In the genomic region with DNA sequence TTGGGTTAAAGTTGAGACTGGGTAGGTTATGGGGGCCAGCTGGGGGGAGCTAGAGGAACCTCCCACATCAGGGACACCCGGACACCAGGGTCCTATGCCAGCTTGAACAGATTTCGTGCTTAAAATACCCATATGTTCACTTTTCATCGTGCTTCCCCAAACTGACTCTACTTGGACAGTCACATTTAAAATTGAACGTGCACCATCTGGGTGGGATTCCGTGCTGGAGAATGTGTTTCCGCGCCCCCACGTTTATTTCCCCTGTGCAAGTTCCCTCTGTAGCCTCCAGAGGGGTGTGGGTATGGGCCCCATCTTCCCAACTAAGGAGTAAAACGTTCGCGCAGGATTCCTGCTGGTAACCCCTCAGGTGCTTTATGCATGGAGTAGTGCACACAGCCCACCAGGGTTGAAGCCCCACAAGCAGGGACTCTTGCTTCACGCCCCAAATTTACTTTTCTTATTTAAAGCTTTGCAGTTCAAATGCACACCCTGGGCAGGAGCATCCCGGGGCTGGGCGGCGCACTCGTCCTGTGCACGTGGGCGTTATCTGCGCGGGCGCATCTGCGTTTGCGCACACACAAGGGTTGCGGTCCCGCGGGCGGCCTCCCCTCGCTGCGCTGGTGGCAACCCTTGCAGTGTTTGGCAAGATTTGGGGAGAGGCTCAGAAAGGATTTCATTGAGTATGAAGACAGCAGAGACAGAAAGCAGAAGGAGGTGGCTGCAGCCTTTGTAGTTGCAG, we compare ENCODE assay signal across 8 mouse cellular contexts. TPM values are rescaled to one million over a fixed set of nuclear protein-coding genes. Genes with fewer than 3 reads are reported as not detected.
DNase-seq lines count a peak whose midpoint lies in the region; ATAC-seq lines count a peak whose summit lies in the region.

No protein-coding gene starts in this region.

- no peak overlapping the region for H3K9ac ChIP-seq in kidney, embryonic 15.5 days
- H3K9ac ChIP-seq in embryonic facial prominence, embryonic 14.5 days (ENCODE audit: low read depth, low read length): peak overlapping the region; percentile 3; the same call in 1 of the 2 replicates
- no peak overlapping the region for H3K9ac ChIP-seq in neural tube, embryonic 12.5 days

- H3K27ac ChIP-seq in kidney, embryonic 15.5 days: no peak overlapping the region
- H3K27ac ChIP-seq in embryonic facial prominence, embryonic 14.5 days (replicated peaks; ENCODE audit: low read depth, low read length): no peak overlapping the region
- H3K27ac ChIP-seq in neural tube, embryonic 12.5 days: no peak overlapping the region

- H3K4me1 ChIP-seq in kidney, embryonic 15.5 days: peaks cover 25% of the 10 kb centered on the region
- peaks cover 7% of the 10 kb centered on the region; the same call in 1 of the 2 replicates for H3K4me1 ChIP-seq in embryonic facial prominence, embryonic 14.5 days (ENCODE audit: control insufficient read depth, insufficient read depth, low read length)
- peaks cover 24% of the 10 kb centered on the region for H3K4me1 ChIP-seq in neural tube, embryonic 12.5 days

- no peak for DNase-seq in kidney, postnatal 14 days
- DNase-seq in embryonic facial prominence, embryonic 14.5 days (ENCODE audit: low spot score): no peak
- peak; percentile 28 to 62 for DNase-seq in layer of hippocampus, adult 18-20 months (ENCODE audit: low spot score in 2 of 2)
- no peak for DNase-seq in spleen, postnatal 14 days (ENCODE audit: low spot score in 2 of 2)
- no peak for DNase-seq in spleen, postnatal 36 days (ENCODE audit: low spot score in 2 of 2)
- no peak for DNase-seq in natural killer cell, adult 2 months (ENCODE audit: low spot score in 2 of 2)

- ATAC-seq in kidney, embryonic 15.5 days (replicated peaks; ENCODE audit: low FRiP score): 0 out of 2 replicates have a peak, but pooled peaks have one; percentile 9
- no peak for ATAC-seq in embryonic facial prominence, embryonic 14.5 days (ENCODE audit: low read depth)
- ATAC-seq in neural tube, embryonic 12.5 days (ENCODE audit: low FRiP score, low read depth): 0 out of 2 replicates have a peak, but pooled peaks have one; percentile 7

- WGBS in kidney, embryonic 15.5 days: 2% methylated on average over 29 of the region's 29 CpGs
- 3% methylated on average over 28 of the region's 29 CpGs for WGBS in embryonic facial prominence, embryonic 14.5 days
- 3% methylated on average over 29 of the region's 29 CpGs for WGBS in neural tube, embryonic 12.5 days

- H3K27me3 ChIP-seq in kidney, embryonic 15.5 days: peaks cover 49% of the 10 kb centered on the region
- peaks cover 45% of the 10 kb centered on the region for H3K27me3 ChIP-seq in embryonic facial prominence, embryonic 14.5 days (replicated peaks; ENCODE audit: control insufficient read depth, insufficient read depth, low read length)
- peaks cover 47% of the 10 kb centered on the region for H3K27me3 ChIP-seq in neural tube, embryonic 12.5 days (replicated peaks)

- peak overlapping the region; percentile 88 for H3K4me2 ChIP-seq in kidney, embryonic 15.5 days
- peak overlapping the region; percentile 89 for H3K4me2 ChIP-seq in embryonic facial prominence, embryonic 14.5 days (ENCODE audit: low read depth, low read length)
- H3K4me2 ChIP-seq in neural tube, embryonic 12.5 days (replicated peaks): peak overlapping the region; percentile 45

- peak overlapping the region; percentile 48 for H3K4me3 ChIP-seq in kidney, embryonic 15.5 days (replicated peaks)
- H3K4me3 ChIP-seq in embryonic facial prominence, embryonic 14.5 days (ENCODE audit: low read depth, low read length): peak overlapping the region; percentile 45
- peak overlapping the region; percentile 13; the same call in 1 of the 2 replicates for H3K4me3 ChIP-seq in neural tube, embryonic 12.5 days

- H3K9me3 ChIP-seq in kidney, embryonic 15.5 days (replicated peaks): no peaks in the 10 kb centered on the region
- H3K9me3 ChIP-seq in embryonic facial prominence, embryonic 14.5 days (ENCODE audit: control insufficient read depth, low read length): no peaks in the 10 kb centered on the region
- no peaks in the 10 kb centered on the region for H3K9me3 ChIP-seq in neural tube, embryonic 12.5 days

- no peaks in the 10 kb centered on the region for H3K36me3 ChIP-seq in kidney, embryonic 15.5 days
- H3K36me3 ChIP-seq in embryonic facial prominence, embryonic 14.5 days (ENCODE audit: control insufficient read depth, insufficient read depth, low read length): no peaks in the 10 kb centered on the region
- no peaks in the 10 kb centered on the region for H3K36me3 ChIP-seq in neural tube, embryonic 12.5 days

RNA-seq across cellular contexts. Expression of gene Gm5800, which starts 21.6 kb away (rescaled TPM):
- polyA plus RNA-seq in kidney, embryonic 15.5 days (2015; fragmentation: Nextera tagmentation; extraction: Ambion mirVana): not detected in 2 replicates
- polyA plus RNA-seq in embryonic facial prominence, embryonic 14.5 days (2014; fragmentation: Nextera tagmentation; extraction: Ambion mirVana): not detected in 2 replicates
- total RNA-seq in layer of hippocampus, adult 18-20 months (2021): not detected
- polyA plus RNA-seq in neural tube, embryonic 12.5 days (2016; fragmentation: Nextera tagmentation; extraction: Ambion mirVana): not detected in 2 replicates

RNA-seq across cellular contexts. Expression of gene Ang4, which starts 34.8 kb away (rescaled TPM):
- polyA plus RNA-seq in kidney, embryonic 15.5 days (2015; fragmentation: Nextera tagmentation; extraction: Ambion mirVana): not detected in 2 replicates
- polyA plus RNA-seq in embryonic facial prominence, embryonic 14.5 days (2014; fragmentation: Nextera tagmentation; extraction: Ambion mirVana): not detected in 2 replicates
- total RNA-seq in layer of hippocampus, adult 18-20 months (2021): not detected
- not detected in 2 replicates for polyA plus RNA-seq in neural tube, embryonic 12.5 days (2016; fragmentation: Nextera tagmentation; extraction: Ambion mirVana)

RNA-seq across cellular contexts. Expression of gene Gm17079, which starts 43.3 kb away (rescaled TPM):
- not detected in 2 replicates for polyA plus RNA-seq in kidney, embryonic 15.5 days (2015; fragmentation: Nextera tagmentation; extraction: Ambion mirVana)
- not detected in 2 replicates for polyA plus RNA-seq in embryonic facial prominence, embryonic 14.5 days (2014; fragmentation: Nextera tagmentation; extraction: Ambion mirVana)
- not detected for total RNA-seq in layer of hippocampus, adult 18-20 months (2021)
- polyA plus RNA-seq in neural tube, embryonic 12.5 days (2016; fragmentation: Nextera tagmentation; extraction: Ambion mirVana): not detected in 2 replicates

Comparison
In these comparisons a context has a peak if more than half of its experiments do, and no peak if none do; other contexts are left out.
1. DNase-seq: peak in layer of hippocampus, adult 18-20 months (2 of 2); none in kidney, postnatal 14 days (single experiment), embryonic facial prominence, embryonic 14.5 days (single experiment), spleen, postnatal 14 days (0 of 2), spleen, postnatal 36 days (0 of 2) and natural killer cell, adult 2 months (0 of 2).
2. Peak in every context shown above with its lines, with median percentiles within 50 percentile points of each other: H3K4me2 ChIP-seq and H3K4me3 ChIP-seq.